Mouse (Mus musculus): ENCODE results near the gene Cabp1. TPM values are rescaled to one million over a fixed set of nuclear protein-coding genes. Genes with fewer than 3 reads are reported as not detected.
"Not testable (repeated sequence)": the region's sequence is repeated elsewhere in the genome, so short reads cannot be mapped to it uniquely, and the experiment has no call there.

Cabp1 gene
- total RNA-seq, 2 experiments from 2014 or later: 179 to 209 TPM

DNA sequence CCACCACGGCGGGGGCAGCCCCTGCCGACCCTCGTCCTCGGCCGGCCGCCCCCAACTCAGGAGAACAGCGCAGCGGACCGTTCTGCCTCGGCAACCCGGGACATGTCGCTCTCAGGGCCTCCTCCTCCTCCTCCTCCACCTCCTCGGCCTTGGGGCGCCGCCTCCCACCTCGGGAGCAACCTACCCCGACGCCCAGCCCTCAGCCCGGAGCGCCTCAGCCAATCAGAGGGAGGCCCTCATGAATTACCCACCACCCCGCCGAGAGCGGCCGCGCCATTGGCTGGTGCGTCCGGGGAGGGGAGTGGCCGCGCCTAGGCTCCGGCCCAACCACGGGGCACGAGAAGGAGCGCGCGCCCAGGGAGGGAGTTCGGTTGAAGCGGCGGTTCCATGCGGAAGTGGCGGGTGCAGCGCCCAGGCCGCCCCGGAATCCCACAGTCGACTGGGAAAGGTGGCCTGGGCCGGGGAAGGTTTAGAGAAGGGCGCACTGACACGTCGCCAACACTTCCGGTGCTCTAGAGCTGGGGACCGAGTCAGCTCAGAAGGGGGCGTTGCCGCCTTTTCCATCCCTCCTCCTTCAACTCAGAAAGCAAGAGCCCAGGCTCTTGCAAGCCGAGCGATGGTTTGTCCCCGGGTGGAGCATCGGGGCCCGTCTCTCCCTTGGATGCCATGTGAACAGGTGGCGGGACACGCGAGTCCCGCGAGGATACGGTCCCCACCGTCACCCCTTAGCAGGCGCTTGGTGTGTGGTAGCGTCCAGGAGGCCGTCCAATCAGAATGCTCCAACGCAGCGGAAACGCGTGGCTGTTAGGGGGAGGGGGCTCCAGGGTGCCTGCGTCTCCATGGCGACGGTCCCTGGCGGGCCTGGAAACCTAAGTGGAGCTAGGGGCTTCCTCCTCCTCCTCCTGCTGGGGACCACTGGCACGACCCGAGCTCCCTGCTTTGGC lies 35.9 kb downstream of the Cabp1 start, which contains the start of gene Mlec:
TSS of gene Mlec (minus strand) at position 140 of the 944 bp plus-strand sequence.
- peak; percentile 98 to 99 for DNase-seq (ENCODE audit: low spot score in 2 of 2)
- intact Hi-C loops (cut with DNase I): no loop called here

DNA sequence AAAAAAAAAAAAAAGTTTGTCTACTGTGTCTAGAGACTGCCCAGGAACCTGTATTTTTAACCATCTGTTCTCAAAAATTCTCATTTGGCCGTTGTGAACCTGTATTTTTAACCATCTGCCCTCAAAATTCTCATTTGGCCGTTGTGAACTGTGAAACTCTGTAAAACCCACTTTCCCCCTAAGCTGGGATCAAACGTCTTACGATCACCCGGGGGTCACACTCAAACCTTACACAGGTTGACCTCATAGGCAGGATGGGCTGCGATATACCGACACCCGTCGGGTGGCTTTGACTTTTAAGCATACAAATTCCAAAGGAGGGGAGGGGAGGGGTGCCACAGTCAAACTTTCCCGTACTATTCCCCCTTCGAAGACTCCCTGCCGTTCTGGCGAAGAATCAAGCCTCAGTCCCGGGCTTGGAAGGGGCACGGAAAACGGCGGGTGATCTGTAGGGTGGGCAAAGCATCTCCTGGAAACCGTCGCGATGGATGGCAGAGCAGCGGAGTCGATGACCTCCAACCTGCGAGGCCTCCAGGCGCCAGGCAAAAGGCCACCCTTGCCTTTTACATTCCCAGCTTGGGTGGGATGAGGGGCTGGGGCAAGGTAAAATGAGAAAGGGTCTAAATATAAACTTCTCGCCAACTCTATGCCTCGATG lies 37.1 kb downstream of the Cabp1 start:
- DNase-seq (ENCODE audit: low spot score in 2 of 2): no peak
- intact Hi-C loops (cut with DNase I): no loop called here

DNA sequence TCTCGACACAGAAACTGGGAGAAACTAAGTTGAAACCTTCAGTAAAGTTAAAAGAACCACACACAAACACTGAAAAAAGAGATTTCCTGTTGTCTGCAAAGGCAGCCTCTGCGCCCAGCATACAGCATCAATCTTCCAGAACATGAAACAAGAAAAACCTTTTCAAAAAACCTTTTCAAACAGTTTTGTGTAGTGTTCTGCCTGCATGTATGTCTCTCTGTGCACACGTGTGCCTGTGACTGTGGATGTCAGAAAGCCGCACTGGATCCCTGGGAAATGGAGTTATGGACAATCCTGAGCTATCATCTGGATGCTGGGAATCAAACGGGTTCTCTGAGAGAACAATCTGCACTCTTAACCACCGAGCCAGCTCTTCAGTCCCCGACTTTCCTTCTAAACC lies 37.8 kb downstream of the Cabp1 start:
- no peak for DNase-seq (ENCODE audit: low spot score in 2 of 2)
- intact Hi-C loops (cut with DNase I): no loop called here

DNA sequence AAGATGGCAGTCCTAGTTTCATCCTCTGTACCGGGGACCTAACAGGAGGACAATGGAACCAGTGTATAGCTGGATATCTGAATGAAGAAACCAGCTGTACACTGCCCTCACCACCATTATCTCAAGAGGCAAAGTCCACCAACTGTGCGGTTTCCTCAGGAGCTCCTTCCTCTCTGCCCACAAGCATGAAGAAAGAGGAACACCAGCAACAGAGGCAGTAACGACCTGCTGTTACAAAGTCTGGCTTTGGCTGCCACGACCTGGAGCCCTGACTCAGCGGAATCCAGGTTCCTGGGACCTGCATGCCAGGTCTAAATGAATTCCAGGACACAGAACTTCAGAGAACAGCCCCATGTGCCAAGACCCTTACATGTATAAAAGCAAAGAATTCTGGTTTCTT lies 38.4 kb downstream of the Cabp1 start:
- intact Hi-C loops (cut with DNase I): no loop called here
- DNase-seq (ENCODE audit: low spot score in 2 of 2): no peak

DNA sequence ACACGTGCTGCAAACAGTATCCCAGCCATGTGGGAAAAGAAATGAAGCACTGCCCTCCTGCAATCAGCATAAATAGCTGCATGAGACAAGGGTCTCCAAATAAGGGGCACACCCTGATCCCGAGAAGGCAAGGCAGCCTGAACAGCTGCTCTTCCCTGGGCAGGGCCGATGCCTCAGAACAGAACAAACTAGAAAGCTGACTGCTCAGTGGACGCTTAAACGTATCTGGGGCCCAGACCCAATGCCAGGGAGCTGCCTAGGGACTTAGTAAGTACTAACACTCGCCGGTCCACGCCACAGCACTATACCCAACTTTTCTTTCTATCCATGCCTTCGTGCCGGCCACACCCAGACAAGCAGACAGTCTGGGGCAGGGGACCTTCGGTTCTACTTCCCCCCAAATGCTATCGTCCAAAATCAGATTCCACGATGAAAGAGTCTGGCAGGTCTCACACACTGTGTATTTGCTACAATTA lies 39.0 kb downstream of the Cabp1 start:
- no peak for DNase-seq (ENCODE audit: low spot score in 2 of 2)
- intact Hi-C loops (cut with DNase I): no loop called here

DNA sequence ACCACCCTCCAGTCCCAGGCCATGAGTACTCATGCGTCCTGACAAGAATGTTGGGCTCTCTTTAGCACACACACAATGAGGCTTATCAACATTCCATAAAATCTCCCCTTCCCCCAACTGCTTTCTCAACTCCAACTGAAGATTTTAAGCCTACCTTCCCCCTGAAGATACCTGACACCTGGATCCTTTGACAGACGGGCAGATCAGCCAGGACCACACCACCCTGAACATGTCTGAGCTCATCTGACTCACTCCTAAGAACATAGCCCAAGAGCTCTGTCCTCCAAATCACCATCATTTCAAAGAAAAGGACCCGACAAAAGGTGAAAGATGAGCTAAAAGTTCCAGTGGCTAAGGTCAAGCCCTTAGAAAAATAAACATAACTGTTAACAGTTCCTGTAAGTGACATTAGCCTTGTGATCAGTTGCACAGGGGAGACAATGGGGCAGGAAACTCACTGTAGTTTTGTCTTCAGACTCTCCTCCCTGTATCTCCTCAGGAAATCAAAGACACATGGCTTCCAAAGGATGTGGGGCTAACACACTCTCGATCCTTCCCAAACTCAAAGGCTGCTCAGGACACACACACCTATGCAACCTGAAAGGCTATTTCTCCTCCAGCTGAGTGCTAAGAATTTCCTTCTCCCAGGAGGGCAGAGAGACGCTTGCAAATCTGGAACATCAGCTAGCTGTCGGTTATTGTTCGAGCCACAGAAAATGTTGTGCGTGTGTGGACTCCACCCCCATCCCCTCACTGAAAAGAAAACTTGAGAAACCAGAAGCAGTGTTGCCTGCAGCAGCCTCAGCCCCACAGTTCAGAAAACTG lies 41.8 kb downstream of the Cabp1 start:
- no peak for DNase-seq (ENCODE audit: low spot score in 2 of 2)
- intact Hi-C loops (cut with DNase I): no loop called here

DNA sequence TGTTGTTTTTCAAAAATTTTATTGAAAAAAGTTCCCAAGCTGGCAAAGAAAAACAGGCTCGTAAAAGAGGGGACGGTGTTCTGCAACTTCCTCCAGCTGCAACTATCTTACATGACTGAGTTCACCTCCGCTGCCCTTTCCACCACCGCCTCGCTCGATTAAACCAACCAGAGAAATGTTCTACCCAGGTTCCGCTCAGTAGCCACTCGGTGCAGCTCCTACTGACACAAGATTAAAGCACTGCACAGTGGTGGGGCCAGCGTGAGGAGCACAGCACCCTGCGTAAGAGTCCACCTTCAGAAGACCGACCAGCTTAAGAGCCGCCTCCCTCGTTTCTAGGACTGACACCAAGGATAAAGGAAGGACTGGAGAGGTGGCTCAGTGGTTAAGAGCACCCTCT lies 42.7 kb downstream of the Cabp1 start:
- no peak for DNase-seq (ENCODE audit: low spot score in 2 of 2)
- intact Hi-C loops (cut with DNase I): no loop called here

DNA sequence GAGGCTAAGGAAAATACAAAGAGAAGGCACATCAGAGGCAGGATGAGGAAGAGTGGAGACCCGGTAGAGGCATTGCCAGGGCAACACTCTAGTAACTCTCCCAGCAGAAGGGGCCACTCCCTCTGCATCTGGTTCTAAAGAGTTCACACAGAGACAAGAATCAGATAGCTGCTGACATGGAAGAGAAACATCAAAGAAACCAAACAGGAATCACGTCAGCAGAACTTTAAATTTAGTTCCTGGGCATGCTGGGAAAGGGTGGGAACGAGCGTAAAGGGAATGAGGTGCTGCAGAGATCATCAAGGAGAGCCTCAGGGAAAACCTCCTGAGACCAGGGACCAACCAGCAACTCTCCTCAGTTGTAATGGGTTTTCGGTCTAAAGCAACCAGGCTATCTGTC lies 43.2 kb downstream of the Cabp1 start:
- intact Hi-C loops (cut with DNase I): no loop called here
- no peak for DNase-seq (ENCODE audit: low spot score in 2 of 2)

DNA sequence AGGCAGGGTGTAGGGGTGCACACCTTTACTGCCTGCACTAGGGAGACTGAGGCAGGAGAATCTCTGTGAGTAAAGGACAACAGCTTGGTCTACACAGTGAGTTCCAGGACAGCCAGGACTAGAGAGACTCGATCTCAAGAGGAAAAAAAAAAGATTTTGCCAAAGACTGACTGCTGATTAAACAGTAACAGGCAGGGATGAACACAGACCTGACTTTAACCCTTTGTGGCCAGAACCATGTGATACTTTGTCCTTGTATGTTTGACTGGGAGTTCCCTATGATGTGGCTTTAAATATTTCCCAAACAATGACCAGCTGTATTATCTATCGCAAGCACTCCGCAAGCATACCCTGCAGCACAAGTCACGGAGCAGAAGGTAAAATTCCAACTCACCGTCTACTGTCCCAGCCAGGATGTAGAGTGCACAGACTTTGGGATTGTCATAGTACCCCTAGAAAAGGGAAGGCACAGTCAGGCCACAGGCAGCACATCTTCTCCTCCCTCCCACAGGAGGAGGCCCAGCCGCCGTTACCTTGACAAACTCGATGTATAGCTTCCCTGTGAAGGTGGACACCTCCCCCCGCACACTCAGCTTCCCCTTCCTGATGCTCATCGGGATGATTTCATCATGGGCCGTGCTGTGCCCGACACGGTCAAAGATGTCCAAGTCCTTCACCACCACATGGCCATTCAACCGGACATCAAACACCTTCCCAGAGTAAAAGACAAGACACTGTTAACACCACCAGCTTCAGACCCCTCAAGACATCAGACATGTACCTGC lies 44.3 kb downstream of the Cabp1 start:
- no peak for DNase-seq (ENCODE audit: low spot score in 2 of 2)
- intact Hi-C loops (cut with DNase I): no loop called here

DNA sequence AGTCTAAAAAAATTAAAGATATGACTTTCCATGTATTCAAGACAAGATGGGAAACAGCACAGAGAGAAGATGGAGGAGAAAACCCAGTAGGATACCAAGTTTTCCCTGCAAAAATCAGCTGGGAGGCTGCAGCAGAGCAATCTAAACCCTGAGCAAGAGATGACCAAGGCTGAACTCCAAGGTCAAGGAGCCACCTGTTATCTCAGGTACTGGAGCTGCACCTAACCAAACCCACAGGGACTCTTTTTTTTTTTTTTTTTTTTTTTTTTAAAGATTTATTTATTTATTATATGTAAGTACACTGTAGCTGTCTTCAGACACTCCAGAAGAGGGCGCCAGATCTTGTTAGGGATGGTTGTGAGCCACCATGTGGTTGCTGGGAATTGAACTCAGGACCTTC lies 45.3 kb downstream of the Cabp1 start:
- intact Hi-C loops (cut with DNase I): not testable (repeated sequence)

DNA sequence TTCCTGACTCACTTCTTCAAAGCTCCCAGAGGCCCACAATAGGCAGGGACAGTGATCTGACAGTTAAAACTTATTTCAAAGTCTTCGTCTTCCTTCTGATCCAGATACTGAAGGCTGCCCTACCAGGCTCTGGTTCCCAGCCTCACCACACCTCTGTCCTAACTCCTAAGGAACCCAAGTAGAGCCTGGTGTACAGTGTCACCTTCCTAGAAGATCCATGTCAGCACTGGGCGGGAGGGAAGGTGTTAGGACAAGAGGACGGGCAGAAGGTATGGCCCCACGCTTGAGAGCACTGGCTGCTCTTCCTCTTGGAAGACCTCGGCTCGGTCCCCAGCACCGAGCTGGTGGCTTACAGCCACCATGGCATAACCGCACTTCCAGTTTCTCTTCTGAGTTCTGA lies 45.8 kb downstream of the Cabp1 start:
- no peak for DNase-seq (ENCODE audit: low spot score in 2 of 2)
- intact Hi-C loops (cut with DNase I): no loop called here

More for the DNA sequence above, 45.3 kb downstream of the Cabp1 start:
- DNase-seq (ENCODE audit: low spot score in 2 of 2): not testable (repeated sequence)

DNA sequence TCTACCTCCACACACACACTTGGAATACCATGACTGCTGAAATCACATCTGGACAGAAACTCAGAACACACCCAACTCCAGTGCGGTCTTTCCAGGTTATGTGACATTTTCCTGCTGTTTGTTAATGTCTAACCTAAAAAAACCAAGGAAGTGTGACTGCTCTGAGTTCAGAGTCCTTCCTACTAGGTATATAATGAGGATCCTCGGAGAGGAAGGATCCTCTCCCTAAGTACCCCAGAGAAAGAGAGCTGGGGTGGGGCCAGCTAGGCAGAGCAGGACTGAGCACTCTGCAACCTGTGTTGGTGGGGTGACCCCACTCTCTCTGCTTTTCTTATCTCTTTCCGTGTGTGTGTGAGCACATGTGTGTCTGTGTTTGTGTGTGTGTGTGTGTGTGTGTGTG lies 46.8 kb downstream of the Cabp1 start:
- intact Hi-C loops (cut with DNase I): no loop called here
- no peak for DNase-seq (ENCODE audit: low spot score in 2 of 2)

DNA sequence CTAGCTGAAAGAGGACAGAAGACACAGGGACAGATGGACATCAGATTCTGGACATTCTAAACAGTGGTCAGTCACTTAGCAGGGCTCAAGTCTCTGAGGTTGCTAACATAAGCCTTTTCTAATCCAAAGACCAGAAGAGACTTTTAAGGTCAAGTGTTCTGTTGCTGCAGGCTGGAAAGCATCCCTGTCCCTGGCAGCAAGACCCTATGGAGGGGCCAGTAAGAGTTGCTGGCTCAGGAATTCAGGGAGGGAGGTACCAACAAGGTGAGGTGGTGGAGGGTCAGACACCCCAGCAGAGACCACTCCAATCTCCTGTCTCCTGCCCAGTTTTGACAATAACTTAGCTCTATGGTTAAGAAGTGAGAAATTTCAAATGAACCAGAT lies 47.4 kb downstream of the Cabp1 start:
- intact Hi-C loops (cut with DNase I): no loop called here

DNA sequence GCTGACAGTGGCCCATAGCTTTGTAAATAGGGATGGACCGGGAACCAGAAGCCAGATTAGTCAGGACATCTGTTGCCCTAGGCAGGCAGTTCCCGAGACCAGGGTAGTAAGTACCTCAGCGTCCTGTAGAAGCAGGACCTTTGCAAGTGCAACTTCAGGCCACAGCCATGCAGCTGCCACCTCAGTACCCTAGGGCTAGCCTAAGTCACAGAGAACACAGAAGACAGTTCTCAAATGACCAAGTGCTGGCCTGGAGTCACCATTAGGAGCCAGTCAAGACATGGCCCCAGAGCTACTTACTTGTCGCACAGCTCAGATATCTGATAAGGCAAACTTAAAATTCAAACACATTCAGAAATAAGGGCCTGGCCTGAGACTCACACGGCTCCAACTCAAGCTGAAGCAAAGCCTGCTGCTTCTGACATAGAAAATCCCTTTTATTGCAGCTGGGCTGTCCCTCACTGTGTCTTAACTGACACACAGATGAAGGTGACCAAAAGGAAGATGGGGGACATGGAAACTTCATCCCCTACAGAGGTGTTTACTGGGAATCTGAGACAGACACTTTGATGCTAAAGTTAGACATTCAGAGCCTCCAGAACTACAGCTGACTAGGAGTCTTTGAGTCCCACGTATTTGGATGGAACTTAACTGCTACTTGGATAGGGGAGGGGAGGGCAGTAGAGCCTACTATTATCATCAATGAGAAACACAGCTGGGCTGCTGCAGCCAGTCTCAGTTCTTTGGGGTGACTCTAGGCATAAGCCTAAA lies 48.0 kb downstream of the Cabp1 start:
- intact Hi-C loops (cut with DNase I): no loop called here
- no peak for DNase-seq (ENCODE audit: low spot score in 2 of 2)

More for the DNA sequence above, 47.4 kb downstream of the Cabp1 start:
- DNase-seq (ENCODE audit: low spot score in 2 of 2): no peak

DNA sequence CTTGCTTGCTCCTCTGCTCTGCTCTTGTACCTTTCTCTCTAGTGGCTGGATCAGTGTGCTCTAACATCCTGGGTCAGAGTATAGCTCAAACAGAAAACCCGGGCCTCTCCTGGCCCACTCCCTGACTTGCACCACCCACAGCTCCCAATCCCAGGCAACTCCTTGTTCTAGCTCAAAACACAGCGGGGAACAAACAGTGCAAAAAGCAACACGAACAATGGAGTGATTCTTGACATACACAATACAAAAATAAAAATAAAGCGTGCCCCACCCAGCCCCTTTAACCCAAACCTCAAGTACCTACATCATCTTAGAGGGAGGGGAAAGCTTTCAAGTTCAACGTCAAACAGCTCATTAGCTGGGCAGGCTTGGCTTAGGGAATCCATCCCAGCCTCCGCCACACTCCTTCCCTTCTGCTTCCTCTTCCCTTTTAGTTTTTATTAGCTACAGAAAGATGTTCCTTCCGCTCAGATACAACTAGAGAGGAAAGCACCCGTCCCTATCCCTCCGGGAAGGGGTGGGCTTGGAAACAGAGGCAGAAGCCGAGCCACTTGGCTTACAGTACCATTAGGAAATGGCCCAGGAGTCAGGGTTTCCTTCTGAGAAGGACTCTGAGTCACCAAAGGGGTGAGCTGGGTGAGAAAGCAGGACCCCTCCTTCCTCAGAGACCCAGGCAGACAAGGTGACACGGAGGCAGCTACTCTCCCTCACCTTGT lies 48.8 kb downstream of the Cabp1 start:
- no peak for DNase-seq (ENCODE audit: low spot score in 2 of 2)
- intact Hi-C loops (cut with DNase I): no loop called here

DNA sequence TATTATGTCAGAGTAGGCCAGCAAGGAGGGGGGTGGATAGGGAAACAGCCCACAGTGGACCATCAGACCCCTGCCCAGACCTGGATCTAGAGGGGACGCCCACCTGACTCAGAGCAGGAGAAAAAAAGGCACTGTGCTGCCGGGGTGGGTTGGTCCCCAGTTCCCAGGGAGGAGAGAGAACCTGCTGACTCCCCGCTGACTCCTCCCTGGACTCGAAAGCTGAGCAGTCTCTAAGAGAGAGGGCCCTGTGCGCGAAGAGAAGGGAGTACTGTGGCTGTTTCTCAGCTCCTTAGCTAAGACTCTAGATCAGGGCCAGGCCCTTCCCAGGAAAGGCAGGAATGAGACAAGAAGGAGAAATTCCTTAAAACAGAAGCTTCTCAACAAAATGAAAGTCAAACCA lies 49.7 kb downstream of the Cabp1 start:
- intact Hi-C loops (cut with DNase I): no loop called here
- no peak for DNase-seq (ENCODE audit: low spot score in 2 of 2)

DNA sequence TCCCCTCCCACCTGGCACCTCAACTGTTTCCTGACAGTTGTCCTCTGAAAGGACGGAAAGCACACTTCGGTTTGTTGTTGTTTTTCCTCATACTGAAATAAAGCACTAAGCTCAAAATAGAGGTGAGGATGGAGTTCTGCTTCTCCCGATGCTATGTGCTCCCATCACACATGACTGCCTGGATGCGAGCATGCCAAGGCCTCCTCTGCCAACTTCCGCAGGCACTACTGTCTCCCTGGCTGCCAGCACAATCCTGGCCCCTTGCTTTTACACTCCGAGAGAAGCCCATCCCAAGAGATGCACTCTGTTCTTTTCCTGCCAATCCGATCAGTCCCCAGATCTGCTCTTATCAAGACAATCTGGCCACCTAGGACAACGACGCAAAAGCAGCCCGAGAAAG lies 50.6 kb downstream of the Cabp1 start:
- intact Hi-C loops (cut with DNase I): no loop called here
- peak; percentile 46 to 64 for DNase-seq (ENCODE audit: low spot score in 2 of 2)

All from left cerebral cortex, postnatal 14 days (tissue).